ENCODE assay signal across 8 mouse cellular contexts in genomic region chr17:33981192-33981909, GRCm38 (mm10). TPM values are rescaled to one million over a fixed set of nuclear protein-coding genes. Genes with fewer than 3 reads are reported as not detected.
DNase-seq lines count a peak whose midpoint lies in the region; ATAC-seq and TF ChIP-seq lines count a peak whose summit lies in the region.
"Not testable (repeated sequence)": the region's sequence is repeated elsewhere in the genome, so short reads cannot be mapped to it uniquely, and the experiment has no call there.

No protein-coding gene starts in this region.

- not testable (repeated sequence) for H3K36me3 ChIP-seq in ES-Bruce4 (ENCODE audit: control insufficient read depth, insufficient read depth, low read length, poor library complexity, severe bottlenecking); forebrain, postnatal 0 days (ENCODE audit: insufficient read depth); liver, embryonic 14.5 days (replicated peaks; ENCODE audit: control insufficient read depth, insufficient read depth, low read depth); neural tube, embryonic 11.5 days (ENCODE audit: control insufficient read depth, insufficient read depth, low read length); stomach, embryonic 16.5 days (ENCODE audit: control insufficient read depth, insufficient read depth, low read length)

- peak; percentile 59 for TF ChIP-seq POLR2A in ES-Bruce4 (IDR thresholded peaks at IDR 0.05; ENCODE audit: insufficient read depth, low read length)

- peak; percentile 82 for TF ChIP-seq EP300 in ES-Bruce4 (IDR thresholded peaks at IDR 0.05; ENCODE audit: insufficient read depth, low read depth, low read length)
- TF ChIP-seq EP300 in liver, embryonic 14.5 days (IDR thresholded peaks at IDR 0.05; ENCODE audit: low read depth), result not testable (repeated sequence)

- H3K9me3 ChIP-seq in ES-Bruce4 (replicated peaks; ENCODE audit: control insufficient read depth, insufficient read depth, low read length, poor library complexity, severe bottlenecking); forebrain, postnatal 0 days (ENCODE audit: low read length); liver, embryonic 14.5 days (ENCODE audit: control insufficient read depth, low read length); neural tube, embryonic 11.5 days (ENCODE audit: control insufficient read depth, low read length); stomach, embryonic 16.5 days (replicated peaks; ENCODE audit: control insufficient read depth, low read length): not testable (repeated sequence)

- intact Hi-C loops in heart, postnatal 25 days (cut with DNase I), result not testable (repeated sequence)

- ATAC-seq in forebrain, postnatal 0 days, result peak; percentile 95
- peak; percentile 76 for ATAC-seq in liver, embryonic 14.5 days (ENCODE audit: insufficient read depth)
- peak; percentile 93 for ATAC-seq in neural tube, embryonic 11.5 days (ENCODE audit: insufficient read depth, low FRiP score, low TSS enrichment)
- ATAC-seq in stomach, embryonic 16.5 days (ENCODE audit: insufficient read depth, low FRiP score), result peak; percentile 87

- H3K9ac ChIP-seq in ES-Bruce4 (ENCODE audit: low read depth, poor library complexity, severe bottlenecking), result peak overlapping the region; percentile 50
- peak overlapping the region; percentile 53 for H3K9ac ChIP-seq in forebrain, postnatal 0 days
- peak overlapping the region; percentile 41 for H3K9ac ChIP-seq in liver, embryonic 14.5 days (replicated peaks)
- H3K9ac ChIP-seq in neural tube, embryonic 11.5 days (ENCODE audit: low read length), result peak overlapping the region; percentile 61
- H3K9ac ChIP-seq in stomach, embryonic 16.5 days (ENCODE audit: low read length), result peak overlapping the region; percentile 73

- peak overlapping the region; percentile 81 for H3K4me3 ChIP-seq in ES-Bruce4 (ENCODE audit: low read depth, low read length)
- peak overlapping the region; percentile 43 for H3K4me3 ChIP-seq in forebrain, postnatal 0 days (ENCODE audit: low read depth, low read length)
- H3K4me3 ChIP-seq in liver, embryonic 14.5 days (ENCODE audit: insufficient read depth in 1 of 2, low read depth in 2 of 2, low read length in 2 of 2), result peak overlapping the region; percentile 52 to 73
- peak overlapping the region; percentile 33 for H3K4me3 ChIP-seq in neural tube, embryonic 11.5 days (ENCODE audit: low read depth, low read length)
- H3K4me3 ChIP-seq in stomach, embryonic 16.5 days (replicated peaks; ENCODE audit: low read length), result peak overlapping the region; percentile 51

- peak; percentile 85 for DNase-seq in cerebellum, adult 8-10 months
- DNase-seq in forebrain, postnatal 0 days, result peak; percentile 97
- DNase-seq in heart, postnatal 25 days (ENCODE audit: low spot score), result peak; percentile 83
- peak; percentile 81 for DNase-seq in large intestine, adult 2 months (ENCODE audit: low read depth, low spot score)
- peak; percentile 79 to 83 (median 80) for DNase-seq in liver, embryonic 14.5 days (ENCODE audit: low read depth in 3 of 3, low spot score in 3 of 3)
- peak; percentile 93 for DNase-seq in neural tube, embryonic 11.5 days (ENCODE audit: low spot score)

- H3K27ac ChIP-seq in ES-Bruce4 (ENCODE audit: insufficient read depth, low read length), result peak overlapping the region; percentile 42
- H3K27ac ChIP-seq in forebrain, postnatal 0 days (ENCODE audit: low read depth, low read length), result peak overlapping the region; percentile 85
- not testable (repeated sequence) for H3K27ac ChIP-seq in liver, embryonic 14.5 days
- H3K27ac ChIP-seq in neural tube, embryonic 11.5 days (ENCODE audit: low read depth, low read length), result peak overlapping the region; percentile 49
- H3K27ac ChIP-seq in stomach, embryonic 16.5 days (ENCODE audit: low read length), result peak overlapping the region; percentile 46; the same call in 1 of the 2 replicates

- not testable (repeated sequence) for H3K4me1 ChIP-seq in ES-Bruce4 (ENCODE audit: control insufficient read depth, insufficient read depth, low read length); forebrain, postnatal 0 days (ENCODE audit: insufficient read depth); neural tube, embryonic 11.5 days (ENCODE audit: control insufficient read depth, insufficient read depth, low read length); stomach, embryonic 16.5 days (ENCODE audit: control insufficient read depth, insufficient read depth, low read length)
- H3K4me1 ChIP-seq in liver, embryonic 14.5 days (replicated peaks; ENCODE audit: control insufficient read depth in 2 of 2, insufficient read depth in 2 of 2, low read length in 1 of 2), result peaks cover 0 to 21% of the 10 kb centered on the region in 2 experiments; a peak in 2 of 4 replicates

- not testable (repeated sequence) for H3K27me3 ChIP-seq in ES-Bruce4 (ENCODE audit: control insufficient read depth, insufficient read depth, low read length, poor library complexity, severe bottlenecking); forebrain, postnatal 0 days (ENCODE audit: insufficient read depth, low read length)
- peaks cover 15% of the 10 kb centered on the region; the same call in 1 of the 2 replicates for H3K27me3 ChIP-seq in liver, embryonic 14.5 days (ENCODE audit: control insufficient read depth, insufficient read depth, low read length)
- peaks cover 30% of the 10 kb centered on the region for H3K27me3 ChIP-seq in neural tube, embryonic 11.5 days (ENCODE audit: control insufficient read depth, insufficient read depth, low read length)
- peaks cover 33% of the 10 kb centered on the region for H3K27me3 ChIP-seq in stomach, embryonic 16.5 days (ENCODE audit: control insufficient read depth, insufficient read depth, low read length)

- peak; percentile 64 for TF ChIP-seq CTCF in ES-Bruce4 (IDR thresholded peaks at IDR 0.05; ENCODE audit: low read depth, low read length)
- TF ChIP-seq CTCF in forebrain, postnatal 0 days (IDR thresholded peaks at IDR 0.05; ENCODE audit: low read depth), result peak; percentile 82
- TF ChIP-seq CTCF in liver, embryonic 14.5 days (IDR thresholded peaks at IDR 0.05; ENCODE audit: low read depth), result peak; percentile 81

- WGBS in forebrain, postnatal 0 days, result 1% methylated on average over 27 of the region's 27 CpGs
- under 1% methylated on average over 27 of the region's 27 CpGs for WGBS in large intestine, adult 2 months
- WGBS in liver, embryonic 14.5 days (ENCODE audit: insufficient replicate concordance), result 1% methylated on average over 27 of the region's 27 CpGs
- 1% methylated on average over 27 of the region's 27 CpGs for WGBS in neural tube, embryonic 11.5 days
- under 1% methylated on average over 27 of the region's 27 CpGs for WGBS in stomach, embryonic 16.5 days

- peak overlapping the region; percentile 55 for H3K4me2 ChIP-seq in forebrain, postnatal 0 days (ENCODE audit: low read depth)
- H3K4me2 ChIP-seq in liver, embryonic 14.5 days (ENCODE audit: low read depth), result peak overlapping the region; percentile 64
- peak overlapping the region; percentile 41 for H3K4me2 ChIP-seq in neural tube, embryonic 11.5 days (ENCODE audit: low read depth)
- H3K4me2 ChIP-seq in stomach, embryonic 16.5 days (ENCODE audit: low read depth, low read length), result peak overlapping the region; percentile 68

RNA-seq across cellular contexts. Expression of gene H2-K1, which starts 18.8 kb away (rescaled TPM):
- polyA plus RNA-seq in ES-Bruce4 (2011; ENCODE audit: insufficient read depth, insufficient read length, low read depth, missing spikeins), result 98.4 and 103 TPM in 2 replicates
- total RNA-seq in forebrain, postnatal 0 days (2014; rRNA removed), result 14.3 and 21.9 TPM in 2 replicates
- polyA plus RNA-seq in forebrain, postnatal 0 days (2015; fragmentation: Nextera tagmentation; extraction: Ambion mirVana), result 17.3 and 21.2 TPM in 2 replicates
- total RNA-seq in heart, postnatal 25 days (2021), result 10 to 100 TPM; 59.9 to 88.2 TPM
- polyA plus RNA-seq in large intestine, adult 2 months (2012; rRNA removed), result 5,020 and 5,402 TPM in 2 replicates
- 124 and 137 TPM in 2 replicates for polyA plus RNA-seq in liver, embryonic 14.5 days (2012; rRNA removed)
- polyA plus RNA-seq in liver, embryonic 14.5 days (2014; fragmentation: Nextera tagmentation; extraction: Ambion mirVana), result 107 and 108 TPM in 2 replicates
- 20.2 and 23.1 TPM in 2 replicates for polyA plus RNA-seq in neural tube, embryonic 11.5 days (2014; fragmentation: Nextera tagmentation; extraction: Ambion mirVana)
- 107 and 140 TPM in 2 replicates for polyA plus RNA-seq in stomach, embryonic 16.5 days (2015; fragmentation: Nextera tagmentation; extraction: Ambion mirVana)

RNA-seq across cellular contexts. Expression of gene Rps18, which starts 25.6 kb away (rescaled TPM):
- 2,174 TPM in 2 replicates for polyA plus RNA-seq in ES-Bruce4 (2011; ENCODE audit: insufficient read depth, insufficient read length, low read depth, missing spikeins)
- total RNA-seq in forebrain, postnatal 0 days (2014; rRNA removed), result 1,357 and 2,159 TPM in 2 replicates
- 876 and 1,153 TPM in 2 replicates for polyA plus RNA-seq in forebrain, postnatal 0 days (2015; fragmentation: Nextera tagmentation; extraction: Ambion mirVana)
- 100 to 1,000 TPM; 408 to 435 TPM for total RNA-seq in heart, postnatal 25 days (2021)
- 617 and 700 TPM in 2 replicates for polyA plus RNA-seq in large intestine, adult 2 months (2012; rRNA removed)
- 829 and 1,098 TPM in 2 replicates for polyA plus RNA-seq in liver, embryonic 14.5 days (2012; rRNA removed)
- polyA plus RNA-seq in liver, embryonic 14.5 days (2014; fragmentation: Nextera tagmentation; extraction: Ambion mirVana), result 1,411 and 1,430 TPM in 2 replicates
- polyA plus RNA-seq in neural tube, embryonic 11.5 days (2014; fragmentation: Nextera tagmentation; extraction: Ambion mirVana), result 1,341 and 1,360 TPM in 2 replicates
- 1,606 and 1,631 TPM in 2 replicates for polyA plus RNA-seq in stomach, embryonic 16.5 days (2015; fragmentation: Nextera tagmentation; extraction: Ambion mirVana)

RNA-seq across cellular contexts. Expression of gene Vps52, which starts 25.7 kb away (rescaled TPM):
- polyA plus RNA-seq in ES-Bruce4 (2011; ENCODE audit: insufficient read depth, insufficient read length, low read depth, missing spikeins), result 18.3 and 19.0 TPM in 2 replicates
- total RNA-seq in forebrain, postnatal 0 days (2014; rRNA removed), result 46.2 and 46.8 TPM in 2 replicates
- 59.6 and 66.1 TPM in 2 replicates for polyA plus RNA-seq in forebrain, postnatal 0 days (2015; fragmentation: Nextera tagmentation; extraction: Ambion mirVana)
- 10 to 100 TPM; 39.2 to 39.4 TPM for total RNA-seq in heart, postnatal 25 days (2021)
- 44.6 and 59.1 TPM in 2 replicates for polyA plus RNA-seq in large intestine, adult 2 months (2012; rRNA removed)
- 17.4 and 18.7 TPM in 2 replicates for polyA plus RNA-seq in liver, embryonic 14.5 days (2012; rRNA removed)
- 15.2 and 18.4 TPM in 2 replicates for polyA plus RNA-seq in liver, embryonic 14.5 days (2014; fragmentation: Nextera tagmentation; extraction: Ambion mirVana)
- polyA plus RNA-seq in neural tube, embryonic 11.5 days (2014; fragmentation: Nextera tagmentation; extraction: Ambion mirVana), result 40.7 and 43.8 TPM in 2 replicates
- 42.6 and 45.0 TPM in 2 replicates for polyA plus RNA-seq in stomach, embryonic 16.5 days (2015; fragmentation: Nextera tagmentation; extraction: Ambion mirVana)

RNA-seq across cellular contexts. Expression of gene B3galt4, which starts 30.1 kb away (rescaled TPM):
- 3.6 and 4.2 TPM in 2 replicates for polyA plus RNA-seq in ES-Bruce4 (2011; ENCODE audit: insufficient read depth, insufficient read length, low read depth, missing spikeins)
- total RNA-seq in forebrain, postnatal 0 days (2014; rRNA removed), result 11.5 and 11.7 TPM in 2 replicates
- polyA plus RNA-seq in forebrain, postnatal 0 days (2015; fragmentation: Nextera tagmentation; extraction: Ambion mirVana), result 8.3 and 9.8 TPM in 2 replicates
- total RNA-seq in heart, postnatal 25 days (2021), result 1 to 10 TPM; 1.7 to 1.9 TPM
- polyA plus RNA-seq in large intestine, adult 2 months (2012; rRNA removed), result 15.6 and 19.8 TPM in 2 replicates
- polyA plus RNA-seq in liver, embryonic 14.5 days (2012; rRNA removed), result 1.1 and 1.3 TPM in 2 replicates
- polyA plus RNA-seq in liver, embryonic 14.5 days (2014; fragmentation: Nextera tagmentation; extraction: Ambion mirVana), result 1.1 and 1.8 TPM in 2 replicates
- polyA plus RNA-seq in neural tube, embryonic 11.5 days (2014; fragmentation: Nextera tagmentation; extraction: Ambion mirVana), result 4.4 and 4.9 TPM in 2 replicates
- 8.6 and 9.0 TPM in 2 replicates for polyA plus RNA-seq in stomach, embryonic 16.5 days (2015; fragmentation: Nextera tagmentation; extraction: Ambion mirVana)

RNA-seq across cellular contexts. Expression of gene Wdr46, which starts 40.9 kb away (rescaled TPM):
- 25.3 and 30.2 TPM in 2 replicates for polyA plus RNA-seq in ES-Bruce4 (2011; ENCODE audit: insufficient read depth, insufficient read length, low read depth, missing spikeins)
- total RNA-seq in forebrain, postnatal 0 days (2014; rRNA removed), result 18.9 and 21.9 TPM in 2 replicates
- 15.9 and 23.2 TPM in 2 replicates for polyA plus RNA-seq in forebrain, postnatal 0 days (2015; fragmentation: Nextera tagmentation; extraction: Ambion mirVana)
- total RNA-seq in heart, postnatal 25 days (2021), result 10 to 100 TPM in 1 of 2 experiments, 1 to 10 TPM in 1; 9.3 to 10.2 TPM
- 19.1 and 23.6 TPM in 2 replicates for polyA plus RNA-seq in large intestine, adult 2 months (2012; rRNA removed)
- polyA plus RNA-seq in liver, embryonic 14.5 days (2012; rRNA removed), result 17.3 and 18.9 TPM in 2 replicates
- 8.0 and 11.6 TPM in 2 replicates for polyA plus RNA-seq in liver, embryonic 14.5 days (2014; fragmentation: Nextera tagmentation; extraction: Ambion mirVana)
- 29.5 and 33.4 TPM in 2 replicates for polyA plus RNA-seq in neural tube, embryonic 11.5 days (2014; fragmentation: Nextera tagmentation; extraction: Ambion mirVana)
- polyA plus RNA-seq in stomach, embryonic 16.5 days (2015; fragmentation: Nextera tagmentation; extraction: Ambion mirVana), result 19.0 and 23.1 TPM in 2 replicates

Comparison
In these comparisons a context has a peak if more than half of its experiments do, and no peak if none do; other contexts are left out.
1. RNA of gene H2-K1, which starts 18.8 kb away (polyA plus RNA-seq): 5,020 to 5,402 TPM in large intestine, adult 2 months; 107 to 137 TPM in liver, embryonic 14.5 days, 107 to 140 TPM in stomach, embryonic 16.5 days, 98.4 to 103 TPM in ES-Bruce4, 20.2 to 23.1 TPM in neural tube, embryonic 11.5 days and 17.3 to 21.2 TPM in forebrain, postnatal 0 days; every median in the first group is over 10 times any median in the second.
2. Peak in every context shown above with its lines, with median percentiles within 50 percentile points of each other: H3K4me3 ChIP-seq, H3K9ac ChIP-seq, CTCF ChIP-seq, DNase-seq, ATAC-seq and H3K4me2 ChIP-seq.